Mouse (Mus musculus) naive thymus-derived CD4-positive, alpha-beta T cell, adult 2 months (primary cell): ENCODE results near the gene Tomm20.
"Not testable (repeated sequence)": the region's sequence is repeated elsewhere in the genome, so short reads cannot be mapped to it uniquely, and the experiment has no call there.

ENCODE experiments used
- DNase-seq: peaks from one replicate; pipeline ENCODE4 v3.0.0-alpha.2; 2011; ENCODE audit warnings: low read depth

Tomm20 gene

GRCm38 (mm10) chr8:126884202-126884926 is 61.3 kb downstream of the Tomm20 start:
- no peak for DNase-seq

- DNase-seq = no peak
These were observed 61.9 kb downstream of the Tomm20 start for GRCm38 (mm10) chr8:126883752-126884151.

- DNase-seq = not testable (repeated sequence)
These were observed 63.1 kb downstream of the Tomm20 start for GRCm38 (mm10) chr8:126882586-126882985.

- no peak for DNase-seq
These were observed 64.0 kb downstream of the Tomm20 start for GRCm38 (mm10) chr8:126881641-126882140.
